Mouse (Mus musculus): ENCODE data around the gene Scamp1. TPM values are rescaled to one million over a fixed set of nuclear protein-coding genes. Genes with fewer than 3 reads are reported as not detected.

The Scamp1 gene
- polyA plus RNA-seq, 1 experiment from 2014 or later: 11.7 TPM

DNA sequence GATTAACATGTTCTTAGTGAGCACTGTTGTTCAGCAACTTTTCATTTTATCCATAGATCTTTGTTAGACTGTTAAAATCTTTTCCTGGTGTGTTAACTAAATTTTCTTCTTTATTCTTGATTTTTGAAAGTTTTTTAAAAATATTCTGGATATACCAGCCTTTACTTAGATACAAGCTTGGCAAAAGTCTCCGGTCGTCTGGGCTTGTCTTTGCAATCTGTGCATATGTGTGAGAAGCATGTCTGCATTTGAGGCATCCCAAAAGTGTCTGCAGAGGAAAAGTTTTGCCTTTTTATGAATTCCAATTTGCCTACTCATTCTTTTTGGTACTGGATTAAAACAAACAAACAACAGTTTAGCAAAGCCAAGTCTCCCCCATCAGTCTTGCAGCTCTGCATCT lies 73.5 kb downstream of the Scamp1 start:
- H3K4me3 ChIP-seq: no peak overlapping the region
- H3K9me3 ChIP-seq (replicated peaks): no peaks in the 10 kb centered on the region
- no peak overlapping the region for H3K4me2 ChIP-seq
- H3K4me1 ChIP-seq: no peaks in the 10 kb centered on the region
- no peak overlapping the region for H3K27ac ChIP-seq
- no peak overlapping the region for H3K9ac ChIP-seq
- H3K36me3 ChIP-seq: peaks cover 23% of the 10 kb centered on the region
- no peak for ATAC-seq
- H3K27me3 ChIP-seq (replicated peaks): no peaks in the 10 kb centered on the region
- 85% methylated on average over 2 of the region's 2 CpGs for WGBS (ENCODE audit: insufficient replicate concordance)

DNA sequence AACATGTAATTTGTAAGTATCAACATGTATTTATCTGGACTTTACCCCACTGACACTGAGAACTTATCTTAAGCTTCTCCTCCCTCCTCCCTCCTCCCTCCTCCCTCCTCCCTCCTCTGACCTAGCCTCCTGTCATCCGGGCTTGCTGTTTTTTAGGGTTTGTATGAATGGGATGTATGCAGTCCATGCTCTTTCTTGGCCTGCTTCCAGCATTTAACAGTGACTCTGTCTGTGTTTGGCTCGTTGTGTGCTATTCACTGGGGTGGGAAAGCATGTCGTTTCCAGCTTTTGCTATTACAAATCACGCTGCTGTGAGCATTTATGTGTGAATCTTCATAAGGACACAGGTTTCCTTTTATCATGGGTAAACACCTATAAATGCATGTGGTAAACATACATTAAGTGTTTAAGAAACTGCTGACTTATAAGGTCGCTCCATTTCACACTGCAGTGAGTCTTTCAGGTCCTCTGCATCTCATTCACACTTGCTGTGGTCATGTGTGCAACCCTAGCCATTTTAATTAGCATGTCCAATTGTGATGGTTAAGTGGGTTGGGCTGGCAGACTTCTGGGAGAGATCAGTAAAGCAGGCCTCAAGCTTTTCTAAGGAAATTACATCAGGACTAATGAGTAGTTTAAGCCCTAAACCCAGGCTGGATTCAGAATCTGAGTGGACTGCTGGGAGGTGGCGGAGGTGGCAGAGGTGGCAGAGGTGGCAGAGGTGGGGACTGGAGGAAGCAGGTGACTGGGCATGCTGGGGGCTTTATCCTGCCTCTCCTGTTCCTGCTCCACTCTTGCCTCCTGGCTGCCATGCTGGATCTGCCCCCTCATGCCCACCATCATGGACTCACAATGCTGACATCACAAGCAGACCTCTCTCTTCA lies 74.2 kb downstream of the Scamp1 start:
- H3K9me3 ChIP-seq (replicated peaks): no peaks in the 10 kb centered on the region
- WGBS (ENCODE audit: insufficient replicate concordance): 64% methylated on average over 6 of the region's 6 CpGs
- no peaks in the 10 kb centered on the region for H3K4me1 ChIP-seq
- no peak overlapping the region for H3K27ac ChIP-seq
- peaks cover 23% of the 10 kb centered on the region for H3K36me3 ChIP-seq
- no peak overlapping the region for H3K9ac ChIP-seq
- no peak for ATAC-seq
- H3K27me3 ChIP-seq (replicated peaks): no peaks in the 10 kb centered on the region
- H3K4me2 ChIP-seq: no peak overlapping the region
- no peak overlapping the region for H3K4me3 ChIP-seq

DNA sequence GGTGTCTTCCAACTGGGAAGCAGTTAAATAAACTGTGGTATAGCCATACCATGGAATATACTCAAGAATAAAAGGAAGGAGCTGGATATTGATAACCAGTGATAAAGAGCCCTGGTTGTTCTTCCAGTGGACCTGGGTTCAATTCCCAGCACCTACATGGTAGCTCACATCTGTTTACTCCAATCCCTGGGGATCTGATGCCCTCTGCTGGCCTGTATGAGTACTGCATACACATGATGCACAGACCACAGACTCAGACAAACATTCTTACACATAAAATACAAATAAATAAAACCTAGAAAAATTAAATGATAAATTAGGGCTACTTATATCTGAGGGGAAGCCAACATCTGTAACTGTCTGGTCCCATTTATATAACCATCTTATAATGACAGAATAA lies 76.8 kb downstream of the Scamp1 start:
- Histone ChIP-seq H3K27ac (no peak overlapping the region), H3K4me2 (no peak overlapping the region), H3K36me3 (peaks cover 26% of the 10 kb centered on the region), H3K27me3 (replicated peaks) (no peaks in the 10 kb centered on the region), H3K4me3 (no peak overlapping the region), H3K9ac (no peak overlapping the region), H3K4me1 (no peaks in the 10 kb centered on the region), H3K9me3 (replicated peaks) (no peaks in the 10 kb centered on the region)
- ATAC-seq: no peak

DNA sequence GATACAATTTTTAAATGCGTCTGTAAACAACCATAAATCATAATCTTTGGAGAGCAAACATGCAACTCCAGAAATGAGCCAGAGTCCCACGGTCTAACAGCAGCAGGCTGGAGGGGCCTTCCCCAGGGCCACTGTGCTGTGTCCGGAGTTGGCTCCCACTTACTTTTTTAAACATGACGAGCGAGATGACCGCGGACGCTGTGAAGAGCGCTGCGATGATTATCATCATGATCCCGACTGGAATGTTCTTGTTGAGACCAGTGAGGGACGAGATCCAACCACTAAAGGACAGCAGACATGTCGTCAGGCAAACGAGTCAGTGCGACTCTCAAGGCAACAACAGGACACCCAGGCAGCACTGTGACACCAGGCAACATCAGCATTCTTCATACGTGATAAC lies 77.7 kb downstream of the Scamp1 start:
- no peak overlapping the region for H3K4me3 ChIP-seq
- 85% methylated on average over 16 of the region's 16 CpGs for WGBS (ENCODE audit: insufficient replicate concordance)
- no peak for ATAC-seq
- no peaks in the 10 kb centered on the region for H3K27me3 ChIP-seq (replicated peaks)
- no peak overlapping the region for H3K4me2 ChIP-seq
- no peaks in the 10 kb centered on the region for H3K4me1 ChIP-seq
- peaks cover 28% of the 10 kb centered on the region for H3K36me3 ChIP-seq
- H3K27ac ChIP-seq: no peak overlapping the region
- H3K9me3 ChIP-seq (replicated peaks): no peaks in the 10 kb centered on the region
- no peak overlapping the region for H3K9ac ChIP-seq

DNA sequence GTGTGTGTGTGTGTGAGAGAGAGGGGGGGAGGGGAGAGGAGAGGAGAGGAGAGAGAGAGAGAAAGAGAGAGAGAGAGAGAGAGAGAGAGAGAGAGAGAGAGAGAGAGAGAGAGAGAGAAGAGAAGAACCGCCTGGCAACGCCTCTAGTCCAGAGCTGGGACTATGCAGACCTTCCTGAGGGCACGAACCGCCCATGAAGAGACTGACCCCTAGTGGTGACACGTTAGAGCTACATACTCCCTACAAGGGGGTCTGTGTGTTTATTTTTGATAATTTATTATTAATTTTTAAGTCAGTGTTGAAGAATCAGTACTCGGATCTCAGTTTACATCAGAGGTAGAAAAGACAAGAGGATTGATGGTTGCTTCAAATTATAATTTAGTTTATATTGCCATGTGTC lies 80.4 kb downstream of the Scamp1 start:
- Histone ChIP-seq H3K4me2 (no peak overlapping the region), H3K9ac (no peak overlapping the region), H3K36me3 (peaks cover 28% of the 10 kb centered on the region), H3K9me3 (replicated peaks) (no peaks in the 10 kb centered on the region), H3K4me3 (no peak overlapping the region), H3K27ac (no peak overlapping the region), H3K27me3 (replicated peaks) (no peaks in the 10 kb centered on the region), H3K4me1 (no peaks in the 10 kb centered on the region)
- ATAC-seq: peak; percentile 68; the same call in 1 of the 2 replicates
- 8% methylated on average over 6 of the region's 6 CpGs for WGBS (ENCODE audit: insufficient replicate concordance)

DNA sequence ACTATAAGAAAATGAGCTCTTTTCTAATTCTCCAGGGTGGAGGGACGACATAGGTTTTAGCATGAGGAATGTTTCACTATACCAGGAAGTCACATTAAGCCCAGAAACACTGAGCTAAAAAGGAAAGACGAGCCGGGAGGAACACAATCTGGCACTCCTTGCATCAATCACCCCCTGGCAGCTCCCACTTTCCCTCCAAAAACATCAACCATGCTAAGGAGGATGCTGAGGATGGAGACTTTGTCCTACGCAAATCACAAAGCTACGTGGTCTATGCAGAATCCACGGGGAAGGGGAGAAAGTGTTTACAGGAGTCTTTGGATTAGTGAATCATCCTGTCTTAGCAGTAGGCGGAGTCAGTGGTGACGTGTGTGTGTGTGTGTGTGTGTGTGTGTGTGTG lies 85.8 kb downstream of the Scamp1 start:
- ATAC-seq: no peak
- Histone ChIP-seq H3K4me2 (no peak overlapping the region), H3K36me3 (0 out of 2 replicates have a peak, but pooled peaks cover 5% of the 10 kb centered on the region), H3K4me1 (no peaks in the 10 kb centered on the region), H3K27ac (no peak overlapping the region), H3K27me3 (replicated peaks) (no peaks in the 10 kb centered on the region), H3K4me3 (no peak overlapping the region), H3K9ac (no peak overlapping the region), H3K9me3 (replicated peaks) (no peaks in the 10 kb centered on the region)
- WGBS (ENCODE audit: insufficient replicate concordance): 74% methylated on average over 8 of the region's 8 CpGs

DNA sequence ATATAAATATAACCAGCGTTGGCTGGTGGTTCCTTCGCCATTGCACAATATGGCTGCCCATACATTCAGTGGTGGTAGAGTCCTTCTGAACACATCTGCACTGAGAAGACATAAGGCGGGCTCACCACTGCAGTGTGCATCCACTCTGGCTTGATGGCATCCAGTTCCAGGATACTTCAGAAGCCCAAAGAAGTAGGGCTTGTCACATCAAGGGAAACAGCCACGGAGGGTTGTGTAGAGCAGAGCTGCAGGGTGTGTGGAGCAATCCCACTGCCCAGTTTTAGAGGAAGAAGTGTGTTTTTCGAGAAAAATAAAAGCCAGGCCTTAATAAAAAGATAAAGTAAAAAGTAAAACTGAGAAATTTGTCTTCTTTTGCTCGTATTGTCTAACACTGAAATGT lies 87.0 kb downstream of the Scamp1 start:
- ATAC-seq: no peak
- WGBS (ENCODE audit: insufficient replicate concordance): 74% methylated on average over 6 of the region's 6 CpGs

DNA sequence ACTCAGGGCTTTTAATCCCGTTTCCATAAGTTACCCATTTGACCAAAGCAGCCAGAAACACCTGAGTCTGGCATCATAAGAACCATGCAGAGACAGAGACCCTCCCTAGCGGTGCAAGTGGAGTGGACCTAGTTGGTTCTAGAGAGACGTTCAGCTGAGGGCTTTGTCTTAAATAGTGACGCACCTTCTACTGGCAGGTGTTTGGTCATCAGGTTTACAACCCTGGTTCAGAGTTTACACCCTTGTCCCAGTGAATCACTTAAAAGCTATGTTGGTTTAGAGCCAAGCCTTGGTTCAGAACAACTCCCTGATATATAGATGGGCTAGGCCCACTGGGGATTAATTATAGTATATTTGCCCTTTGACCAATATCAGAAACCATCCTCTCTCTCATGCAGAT lies 92.4 kb downstream of the Scamp1 start:
- 80% methylated on average over 4 of the region's 4 CpGs for WGBS (ENCODE audit: insufficient replicate concordance)
- Histone ChIP-seq H3K4me1 (no peaks in the 10 kb centered on the region), H3K4me3 (no peak overlapping the region), H3K4me2 (no peak overlapping the region), H3K9me3 (replicated peaks) (no peaks in the 10 kb centered on the region), H3K27me3 (replicated peaks) (no peaks in the 10 kb centered on the region), H3K36me3 (no peaks in the 10 kb centered on the region; the same call in 1 of the 2 replicates), H3K9ac (no peak overlapping the region), H3K27ac (no peak overlapping the region)
- ATAC-seq: no peak

More for the DNA sequence above, 87.0 kb downstream of the Scamp1 start:
- Histone ChIP-seq H3K4me2 (no peak overlapping the region), H3K27ac (no peak overlapping the region), H3K9me3 (replicated peaks) (no peaks in the 10 kb centered on the region), H3K4me1 (no peaks in the 10 kb centered on the region), H3K9ac (no peak overlapping the region), H3K27me3 (replicated peaks) (no peaks in the 10 kb centered on the region), H3K4me3 (no peak overlapping the region), H3K36me3 (no peaks in the 10 kb centered on the region)

DNA sequence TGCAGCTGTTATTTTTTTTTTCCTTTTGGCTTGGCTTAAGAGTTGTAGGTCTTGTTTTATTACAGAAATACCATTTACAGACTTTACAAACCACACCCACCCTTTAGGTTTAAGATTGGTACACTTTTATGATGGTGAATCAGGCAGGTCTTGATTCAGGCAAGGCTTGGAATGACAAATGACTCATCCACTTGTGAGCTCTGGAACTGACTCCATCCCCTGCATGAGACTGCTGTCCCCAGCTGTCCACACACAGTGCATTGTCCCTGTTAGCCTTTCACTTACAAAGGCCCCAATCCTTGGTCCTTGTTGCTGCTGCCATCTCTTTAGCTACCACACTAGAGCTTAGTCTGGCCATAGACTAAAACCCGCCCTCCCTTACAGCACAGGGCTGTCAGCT lies 95.3 kb downstream of the Scamp1 start:
- WGBS (ENCODE audit: insufficient replicate concordance): 74% methylated on average over 1 of the region's 1 CpGs
- Histone ChIP-seq H3K4me1 (no peaks in the 10 kb centered on the region), H3K9me3 (replicated peaks) (no peaks in the 10 kb centered on the region), H3K4me2 (no peak overlapping the region), H3K4me3 (no peak overlapping the region), H3K9ac (no peak overlapping the region), H3K27me3 (replicated peaks) (no peaks in the 10 kb centered on the region), H3K36me3 (no peaks in the 10 kb centered on the region; the same call in 1 of the 2 replicates), H3K27ac (no peak overlapping the region)
- ATAC-seq: no peak

DNA sequence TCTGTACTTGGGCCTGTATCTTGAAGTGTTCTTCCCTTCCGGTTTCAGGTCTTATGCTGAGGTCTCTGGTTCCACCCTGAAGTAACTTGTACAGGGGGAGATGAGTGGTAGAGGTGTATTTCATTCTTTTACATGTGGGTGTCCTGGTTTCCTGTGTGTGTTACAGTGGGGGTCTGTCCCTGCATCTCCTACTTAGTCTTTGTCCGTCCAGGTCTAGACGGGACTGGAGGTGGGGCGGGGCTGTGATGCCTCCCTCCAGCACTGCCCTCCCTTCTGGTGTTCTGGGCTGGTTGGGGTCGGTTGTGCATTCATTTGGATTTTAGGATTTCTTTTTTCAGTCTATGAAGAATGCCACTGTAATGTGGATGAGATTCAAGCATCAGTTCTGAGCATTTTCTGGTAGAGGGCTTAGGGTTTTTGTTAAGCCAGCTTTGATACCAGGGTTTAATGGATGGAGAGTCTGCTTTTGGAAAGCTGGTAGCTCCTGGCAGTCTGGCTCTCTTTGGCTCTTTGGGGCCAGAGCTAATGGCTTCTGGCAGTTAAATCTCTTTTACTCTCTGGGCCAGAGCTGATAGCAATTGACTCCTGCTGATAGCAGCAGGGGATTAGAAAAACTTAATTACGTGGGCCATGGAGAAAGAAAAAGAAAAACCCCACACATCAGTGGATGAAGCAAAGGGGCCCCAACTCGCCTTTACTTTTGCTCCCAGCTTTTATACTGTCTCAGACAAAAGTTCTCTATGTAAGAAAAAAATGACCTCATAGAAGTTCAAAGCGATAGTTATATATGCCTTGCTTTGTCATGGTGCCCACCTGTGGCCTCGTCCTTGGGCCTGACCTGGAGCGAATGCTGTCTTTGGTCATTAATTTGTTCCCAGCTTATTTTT lies 97.2 kb downstream of the Scamp1 start:
- no peak overlapping the region for H3K9ac ChIP-seq
- ATAC-seq: no peak
- H3K4me2 ChIP-seq: no peak overlapping the region
- H3K36me3 ChIP-seq: no peaks in the 10 kb centered on the region; the same call in 1 of the 2 replicates
- no peaks in the 10 kb centered on the region for H3K4me1 ChIP-seq
- 57% methylated on average over 10 of the region's 10 CpGs for whole genome bisulfite sequencing (ENCODE audit: insufficient replicate concordance)
- no peak overlapping the region for H3K27ac ChIP-seq
- H3K4me3 ChIP-seq: no peak overlapping the region
- no peaks in the 10 kb centered on the region for H3K27me3 ChIP-seq (replicated peaks)
- no peaks in the 10 kb centered on the region for H3K9me3 ChIP-seq (replicated peaks)

DNA sequence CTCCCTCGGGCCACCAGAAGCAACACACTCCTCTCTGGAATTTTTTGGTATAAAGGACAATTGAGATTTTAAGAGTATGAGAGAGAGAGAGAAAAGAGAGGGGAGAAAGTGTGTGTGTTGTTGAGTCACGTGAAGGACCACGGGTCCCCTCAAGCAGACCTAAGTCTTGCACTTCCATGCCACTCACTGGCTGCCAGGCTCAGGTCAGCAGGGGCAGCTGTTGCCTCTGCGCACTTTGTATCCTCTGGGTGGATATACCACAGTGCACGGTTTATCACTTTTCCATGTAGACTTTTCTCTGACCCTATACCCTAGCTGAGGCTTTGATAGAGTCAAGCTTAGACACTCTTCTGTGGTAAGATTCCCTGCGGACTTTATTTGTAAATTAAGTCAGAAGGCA lies 100.0 kb downstream of the Scamp1 start:
- Histone ChIP-seq H3K9me3 (replicated peaks) (no peaks in the 10 kb centered on the region), H3K4me1 (0 out of 2 replicates have a peak, but pooled peaks cover 4% of the 10 kb centered on the region), H3K27me3 (replicated peaks) (no peaks in the 10 kb centered on the region), H3K27ac (no peak overlapping the region), H3K4me2 (no peak overlapping the region), H3K36me3 (no peaks in the 10 kb centered on the region), H3K9ac (no peak overlapping the region), H3K4me3 (no peak overlapping the region)
- WGBS (ENCODE audit: insufficient replicate concordance): 79% methylated on average over 5 of the region's 6 CpGs
- no peak for ATAC-seq

All from liver, embryonic 12.5 days (tissue).